Mouse (Mus musculus): ENCODE measurements around the gene D330020A13Rik. TPM values are rescaled to one million over a fixed set of nuclear protein-coding genes. Genes with fewer than 3 reads are reported as not detected.
A peak's percentile ranks its signal among the peaks of the same experiment; 100 is the strongest.

D330020A13Rik gene
- polyA plus RNA-seq, 2 experiments, result 0.34 to 0.55 TPM

GRCm38 (mm10) chr6:120319129-120319528 lies 25.0 kb downstream of the D330020A13Rik start:
- no peak for DNase-seq (ENCODE audit: low spot score)
- H3K9me3 ChIP-seq (ENCODE audit: control insufficient read depth, low read length), result no peaks in the 10 kb centered on the region
- H3K36me3 ChIP-seq (ENCODE audit: control insufficient read depth, insufficient read depth, low read length), result no peaks in the 10 kb centered on the region
- WGBS, result 89% methylated on average over 9 of the region's 9 CpGs
- H3K27me3 ChIP-seq (ENCODE audit: control insufficient read depth, insufficient read depth, low read length), result no peaks in the 10 kb centered on the region
- no peak overlapping the region for H3K4me3 ChIP-seq (replicated peaks; ENCODE audit: low read length)
- H3K4me2 ChIP-seq (replicated peaks; ENCODE audit: low read depth, low read length, severe bottlenecking), result no peak overlapping the region
- ATAC-seq (ENCODE audit: low FRiP score, low read depth), result no peak
- no peak overlapping the region for H3K9ac ChIP-seq (ENCODE audit: low read depth, low read length, severe bottlenecking)
- TF ChIP-seq POLR2A (IDR thresholded peaks at IDR 0.05; ENCODE audit: borderline replicate concordance, extremely low read depth, insufficient read depth, insufficient read length), result no peak
- H3K4me1 ChIP-seq (ENCODE audit: control insufficient read depth, insufficient read depth, low read length), result no peaks in the 10 kb centered on the region
- no peak overlapping the region for H3K27ac ChIP-seq (replicated peaks; ENCODE audit: low read depth, low read length)

- no peak overlapping the region for H3K4me3 ChIP-seq (replicated peaks; ENCODE audit: low read length)
- H3K36me3 ChIP-seq (ENCODE audit: control insufficient read depth, insufficient read depth, low read length), result peaks cover 10% of the 10 kb centered on the region
- H3K4me1 ChIP-seq (ENCODE audit: control insufficient read depth, insufficient read depth, low read length), result no peaks in the 10 kb centered on the region
- H3K27me3 ChIP-seq (ENCODE audit: control insufficient read depth, insufficient read depth, low read length), result no peaks in the 10 kb centered on the region
- H3K4me2 ChIP-seq (replicated peaks; ENCODE audit: low read depth, low read length, severe bottlenecking), result no peak overlapping the region
- no peak overlapping the region for H3K27ac ChIP-seq (replicated peaks; ENCODE audit: low read depth, low read length)
- no peak for ATAC-seq (ENCODE audit: low FRiP score, low read depth)
- WGBS, result 64% methylated on average over 2 of the region's 2 CpGs
- no peaks in the 10 kb centered on the region for H3K9me3 ChIP-seq (ENCODE audit: control insufficient read depth, low read length)
- no peak for DNase-seq (ENCODE audit: low spot score)
- no peak overlapping the region for H3K9ac ChIP-seq (ENCODE audit: low read depth, low read length, severe bottlenecking)
- no peak for TF ChIP-seq POLR2A (IDR thresholded peaks at IDR 0.05; ENCODE audit: borderline replicate concordance, extremely low read depth, insufficient read depth, insufficient read length)
These were observed 26.2 kb downstream of the D330020A13Rik start for GRCm38 (mm10) chr6:120320369-120320768.

GRCm38 (mm10) chr6:120324295-120324927 lies 30.2 kb downstream of the D330020A13Rik start:
- 0 out of 2 replicates have a peak, but pooled peaks have one; percentile 68 for ATAC-seq (ENCODE audit: low FRiP score, low read depth)
- H3K4me2 ChIP-seq (replicated peaks; ENCODE audit: low read depth, low read length, severe bottlenecking), result no peak overlapping the region
- H3K9me3 ChIP-seq (ENCODE audit: control insufficient read depth, low read length), result no peaks in the 10 kb centered on the region
- no peak for TF ChIP-seq POLR2A (IDR thresholded peaks at IDR 0.05; ENCODE audit: borderline replicate concordance, extremely low read depth, insufficient read depth, insufficient read length)
- no peaks in the 10 kb centered on the region for H3K4me1 ChIP-seq (ENCODE audit: control insufficient read depth, insufficient read depth, low read length)
- 27% methylated on average over 6 of the region's 6 CpGs for WGBS
- H3K27ac ChIP-seq (replicated peaks; ENCODE audit: low read depth, low read length), result no peak overlapping the region
- DNase-seq (ENCODE audit: low spot score), result peak; percentile 67
- no peaks in the 10 kb centered on the region for H3K27me3 ChIP-seq (ENCODE audit: control insufficient read depth, insufficient read depth, low read length)
- H3K9ac ChIP-seq (ENCODE audit: low read depth, low read length, severe bottlenecking), result no peak overlapping the region
- no peak overlapping the region for H3K4me3 ChIP-seq (replicated peaks; ENCODE audit: low read length)
- peaks cover 20% of the 10 kb centered on the region for H3K36me3 ChIP-seq (ENCODE audit: control insufficient read depth, insufficient read depth, low read length)

GRCm38 (mm10) chr6:120332351-120332750 lies 38.2 kb downstream of the D330020A13Rik start:
- no peaks in the 10 kb centered on the region for H3K27me3 ChIP-seq (ENCODE audit: control insufficient read depth, insufficient read depth, low read length)
- WGBS, result 77% methylated on average over 2 of the region's 2 CpGs
- DNase-seq (ENCODE audit: low spot score), result no peak
- no peak overlapping the region for H3K9ac ChIP-seq (ENCODE audit: low read depth, low read length, severe bottlenecking)
- H3K36me3 ChIP-seq (ENCODE audit: control insufficient read depth, insufficient read depth, low read length), result peaks cover 81% of the 10 kb centered on the region
- ATAC-seq (ENCODE audit: low FRiP score, low read depth), result no peak
- no peak for TF ChIP-seq POLR2A (IDR thresholded peaks at IDR 0.05; ENCODE audit: borderline replicate concordance, extremely low read depth, insufficient read depth, insufficient read length)
- no peak overlapping the region for H3K4me3 ChIP-seq (replicated peaks; ENCODE audit: low read length)
- H3K4me2 ChIP-seq (replicated peaks; ENCODE audit: low read depth, low read length, severe bottlenecking), result no peak overlapping the region
- no peak overlapping the region for H3K27ac ChIP-seq (replicated peaks; ENCODE audit: low read depth, low read length)
- no peaks in the 10 kb centered on the region for H3K9me3 ChIP-seq (ENCODE audit: control insufficient read depth, low read length)
- no peaks in the 10 kb centered on the region for H3K4me1 ChIP-seq (ENCODE audit: control insufficient read depth, insufficient read depth, low read length)

GRCm38 (mm10) chr6:120343992-120344391 lies 49.8 kb downstream of the D330020A13Rik start:
- no peak for ATAC-seq (ENCODE audit: low FRiP score, low read depth)
- TF ChIP-seq POLR2A (IDR thresholded peaks at IDR 0.05; ENCODE audit: borderline replicate concordance, extremely low read depth, insufficient read depth, insufficient read length), result no peak
- Histone ChIP-seq H3K36me3 (ENCODE audit: control insufficient read depth, insufficient read depth, low read length) (peaks cover 45% of the 10 kb centered on the region), H3K4me3 (replicated peaks; ENCODE audit: low read length) (no peak overlapping the region), H3K9ac (ENCODE audit: low read depth, low read length, severe bottlenecking) (no peak overlapping the region), H3K9me3 (ENCODE audit: control insufficient read depth, low read length) (no peaks in the 10 kb centered on the region), H3K4me1 (ENCODE audit: control insufficient read depth, insufficient read depth, low read length) (no peaks in the 10 kb centered on the region), H3K27ac (replicated peaks; ENCODE audit: low read depth, low read length) (no peak overlapping the region), H3K27me3 (ENCODE audit: control insufficient read depth, insufficient read depth, low read length) (no peaks in the 10 kb centered on the region), H3K4me2 (replicated peaks; ENCODE audit: low read depth, low read length, severe bottlenecking) (no peak overlapping the region)
- DNase-seq (ENCODE audit: low spot score), result no peak
- WGBS, result 80% methylated on average over 1 of the region's 1 CpGs

Other genes with a start within 250 kb of the D330020A13Rik start
- 1.9 and 2.8 TPM in 2 replicates for gene Ninj2, start 201.0 kb upstream of the D330020A13Rik start, polyA plus RNA-seq (2012; rRNA removed)
- gene Ninj2, start 201.0 kb upstream of the D330020A13Rik start, polyA plus RNA-seq (2014; fragmentation: Nextera tagmentation; extraction: Ambion mirVana), result 1.3 and 1.7 TPM in 2 replicates
- 3.7 and 4.3 TPM in 2 replicates for gene B4galnt3, start 195 bp downstream of the D330020A13Rik start, polyA plus RNA-seq (2012; rRNA removed)
- gene B4galnt3, start 195 bp downstream of the D330020A13Rik start, polyA plus RNA-seq (2014; fragmentation: Nextera tagmentation; extraction: Ambion mirVana), result 0.37 and 0.65 TPM in 2 replicates
- gene Kdm5a, start 69.8 kb downstream of the D330020A13Rik start, polyA plus RNA-seq (2012; rRNA removed), result 13.4 and 13.5 TPM in 2 replicates
- 45.4 and 53.5 TPM in 2 replicates for gene Kdm5a, start 69.8 kb downstream of the D330020A13Rik start, polyA plus RNA-seq (2014; fragmentation: Nextera tagmentation; extraction: Ambion mirVana)
- 14.6 and 20.8 TPM in 2 replicates for gene Ccdc77, start 70.0 kb downstream of the D330020A13Rik start, polyA plus RNA-seq (2012; rRNA removed)
- 17.2 and 23.1 TPM in 2 replicates for gene Ccdc77, start 70.0 kb downstream of the D330020A13Rik start, polyA plus RNA-seq (2014; fragmentation: Nextera tagmentation; extraction: Ambion mirVana)
- 6.0 and 8.4 TPM in 2 replicates for gene Il17ra, start 168.9 kb downstream of the D330020A13Rik start, polyA plus RNA-seq (2012; rRNA removed)
- 3.1 and 3.7 TPM in 2 replicates for gene Il17ra, start 168.9 kb downstream of the D330020A13Rik start, polyA plus RNA-seq (2014; fragmentation: Nextera tagmentation; extraction: Ambion mirVana)
- gene Tmem121b, start 199.4 kb downstream of the D330020A13Rik start, polyA plus RNA-seq (2012; rRNA removed), result 0.52 and 0.78 TPM in 2 replicates
- 0.21 and 0.23 TPM in 2 replicates for gene Tmem121b, start 199.4 kb downstream of the D330020A13Rik start, polyA plus RNA-seq (2014; fragmentation: Nextera tagmentation; extraction: Ambion mirVana)
- gene Hdhd5, start 237.0 kb downstream of the D330020A13Rik start, polyA plus RNA-seq (2012; rRNA removed), result 25.2 and 30.3 TPM in 2 replicates
- 10.6 and 12.5 TPM in 2 replicates for gene Hdhd5, start 237.0 kb downstream of the D330020A13Rik start, polyA plus RNA-seq (2014; fragmentation: Nextera tagmentation; extraction: Ambion mirVana)